Mouse (Mus musculus): ENCODE results near the gene Tmem143.

Gene Tmem143

DNA sequence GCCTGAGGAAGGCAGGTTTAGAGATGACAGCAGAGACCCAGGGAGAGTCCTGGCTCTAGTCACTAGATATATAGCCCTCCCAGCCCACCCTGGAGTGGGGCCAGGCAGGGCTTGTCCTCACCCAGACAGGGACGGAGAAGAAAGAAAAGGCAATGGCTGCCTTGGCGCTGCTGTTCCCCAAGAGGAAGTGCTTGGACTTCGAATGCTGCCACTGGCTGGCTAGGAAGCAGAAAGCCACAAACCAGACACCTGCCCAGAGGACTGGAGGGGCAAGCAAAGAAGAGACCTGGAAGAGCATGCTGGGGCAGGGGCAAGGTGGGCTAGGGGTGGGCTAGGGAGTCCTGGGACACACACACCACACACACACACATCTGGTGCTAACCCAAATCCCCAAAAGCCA is 9.5 kb upstream of the Tmem143 start:
- DNase-seq, result no peak

DNA sequence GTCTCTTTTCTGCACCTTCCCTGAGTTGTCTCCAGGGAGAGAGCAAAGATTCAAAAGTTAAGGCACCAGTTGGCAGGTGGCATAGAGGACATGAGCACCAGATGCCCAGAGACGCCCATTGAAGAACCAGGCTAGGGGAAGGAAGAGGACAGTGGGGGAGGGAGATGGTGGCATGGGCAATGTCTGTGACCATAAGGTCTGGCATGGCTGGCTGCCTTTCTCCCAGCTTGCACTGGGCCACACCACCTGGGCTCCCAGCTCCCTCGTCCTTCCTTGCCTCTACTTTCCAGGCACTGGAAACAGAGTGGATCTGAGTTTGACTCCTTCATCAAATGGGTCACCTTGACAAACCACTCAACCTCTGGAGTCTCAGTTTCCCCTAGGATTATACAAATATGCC is 4.1 kb upstream of the Tmem143 start:
- DNase-seq, result no peak

DNA sequence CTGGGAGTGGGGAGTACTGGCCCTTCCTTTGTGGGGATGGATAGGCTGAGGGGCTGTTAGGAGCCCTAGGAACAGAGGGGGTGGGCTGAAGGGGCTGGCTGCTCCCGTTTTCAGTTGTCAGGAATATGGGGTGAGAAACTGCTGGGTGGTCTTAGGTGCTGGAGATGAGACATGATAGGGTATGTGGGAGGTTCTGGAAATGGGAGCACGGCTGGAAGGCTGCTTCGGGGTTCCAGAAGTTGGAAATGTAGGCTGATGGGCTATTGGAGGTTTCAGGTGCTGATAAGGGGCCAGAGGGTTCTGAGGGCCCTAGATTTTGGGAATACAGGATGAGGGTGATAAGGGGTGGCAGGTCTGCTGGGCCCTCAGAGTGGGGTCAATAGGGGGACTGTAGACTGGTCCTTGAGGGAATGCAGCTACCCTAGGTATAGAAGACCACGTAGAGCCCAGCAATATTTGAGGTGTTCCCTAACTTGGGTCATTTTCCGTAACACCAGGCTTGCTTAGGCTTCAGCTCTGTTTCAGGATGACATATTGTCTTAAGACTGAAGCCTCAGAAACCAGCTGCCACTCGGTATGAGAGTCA is 717 bp upstream of the Tmem143 start:
- no peak for DNase-seq

DNA sequence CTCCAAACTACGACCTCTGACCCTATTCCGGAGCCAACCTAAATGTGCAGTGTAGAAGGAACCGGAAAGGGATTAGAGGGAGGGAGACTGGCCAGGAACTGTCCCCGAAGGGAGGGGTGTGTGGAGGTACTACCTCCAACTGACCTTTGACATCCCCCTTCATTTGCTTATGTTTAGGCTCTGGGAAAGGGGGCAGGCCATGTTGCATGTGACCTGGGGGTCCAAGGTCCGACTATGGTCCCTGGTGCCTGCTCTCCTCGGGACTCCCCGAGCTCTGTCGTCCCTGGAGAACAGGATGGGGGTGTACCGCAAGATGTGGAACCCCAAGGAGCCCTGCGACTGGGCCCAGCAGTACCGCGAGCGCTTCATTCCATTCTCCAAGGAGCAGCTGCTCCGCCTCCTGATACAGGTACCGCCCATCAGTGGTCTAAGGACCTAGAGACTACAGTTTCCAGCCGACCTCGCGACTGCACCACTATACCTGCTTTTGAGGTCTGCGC is 567 bp downstream of the Tmem143 start:
- DNase-seq, result peak; percentile 57 to 66

DNA sequence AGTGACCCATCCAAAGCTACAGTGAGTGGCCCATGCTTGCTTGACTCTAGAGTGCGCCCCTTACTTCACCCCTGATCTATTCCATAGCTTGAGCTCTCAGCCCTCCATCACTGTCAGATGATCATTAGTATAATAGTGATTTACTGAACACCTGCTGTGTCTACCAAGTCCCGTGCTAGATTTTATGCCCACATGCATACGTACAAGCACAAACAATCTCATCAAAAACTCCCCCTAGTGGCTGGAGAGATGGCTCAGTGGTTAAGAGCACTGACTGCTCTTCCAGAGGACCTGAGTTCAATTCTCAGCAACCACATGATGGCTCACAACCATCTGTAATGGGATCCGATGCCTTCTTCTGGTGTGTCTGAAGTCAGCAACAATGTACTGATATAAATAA is 1.4 kb downstream of the Tmem143 start:
- peak in 1 of 2 experiments; percentile 25 for DNase-seq

DNA sequence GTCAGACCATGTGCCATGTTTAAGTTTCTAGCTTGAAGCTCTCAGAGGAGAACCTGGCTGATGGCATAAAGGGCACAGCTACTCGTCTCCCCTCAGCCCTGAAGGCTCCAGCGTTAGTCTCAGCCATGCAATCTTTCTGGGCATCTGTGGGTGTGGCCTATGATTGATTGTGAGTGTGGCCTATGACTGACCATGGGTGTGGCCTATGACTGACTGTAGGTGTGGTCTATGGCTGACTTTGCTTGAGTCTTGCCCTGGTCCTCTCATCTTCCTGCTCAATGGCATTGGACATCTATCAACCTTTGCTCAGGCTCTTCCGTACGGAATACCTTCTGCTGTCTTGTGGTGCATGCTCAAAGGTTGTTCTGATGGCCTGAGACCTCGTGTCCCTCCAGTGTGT is 4.8 kb downstream of the Tmem143 start:
- no peak for DNase-seq

DNA sequence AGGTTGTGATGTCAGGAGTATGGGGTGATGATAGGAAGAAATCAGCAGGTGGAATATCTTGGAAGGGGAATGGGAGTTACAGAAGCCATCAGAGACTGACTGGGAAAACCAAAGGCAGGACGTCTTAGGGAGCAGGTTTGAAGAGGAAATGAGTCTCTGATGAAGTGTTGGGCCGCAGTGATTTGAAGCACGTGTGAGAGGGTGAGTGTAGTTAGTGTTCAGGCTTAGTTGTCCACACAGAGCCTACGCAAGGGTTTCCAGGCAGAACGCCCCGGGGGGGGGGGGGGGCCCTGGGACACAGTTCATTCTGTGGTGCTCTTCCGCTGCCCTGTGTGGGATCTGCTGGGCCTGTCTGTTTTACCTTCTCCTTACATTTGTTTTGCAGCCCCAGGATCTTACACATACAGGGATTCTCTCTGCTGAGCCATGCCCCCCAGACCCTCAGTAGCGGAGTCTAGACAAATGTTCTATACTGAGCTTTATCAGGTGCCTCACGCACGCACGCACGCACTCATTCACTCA is 5.8 kb downstream of the Tmem143 start:
- DNase-seq, result no peak

DNA sequence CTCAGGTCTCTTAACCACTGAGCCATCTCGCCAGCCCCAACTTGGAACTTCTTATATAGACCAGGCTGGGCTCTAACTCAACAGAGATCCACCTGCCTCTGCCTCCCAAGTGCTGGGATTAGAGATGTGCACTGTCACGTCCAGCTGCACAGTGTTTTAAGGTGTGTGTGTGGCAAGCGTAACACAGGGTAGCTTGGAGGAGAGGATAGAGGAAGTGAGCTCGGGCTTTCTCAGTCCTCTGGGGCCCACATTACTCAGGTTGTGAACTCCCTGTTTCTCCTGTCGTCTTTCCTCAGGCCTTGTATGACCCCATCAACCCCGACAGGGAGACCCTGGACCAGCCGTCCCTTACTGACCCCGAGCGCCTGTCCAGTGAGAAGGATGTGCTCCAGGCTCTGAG is 9.9 kb downstream of the Tmem143 start:
- no peak for DNase-seq

DNA sequence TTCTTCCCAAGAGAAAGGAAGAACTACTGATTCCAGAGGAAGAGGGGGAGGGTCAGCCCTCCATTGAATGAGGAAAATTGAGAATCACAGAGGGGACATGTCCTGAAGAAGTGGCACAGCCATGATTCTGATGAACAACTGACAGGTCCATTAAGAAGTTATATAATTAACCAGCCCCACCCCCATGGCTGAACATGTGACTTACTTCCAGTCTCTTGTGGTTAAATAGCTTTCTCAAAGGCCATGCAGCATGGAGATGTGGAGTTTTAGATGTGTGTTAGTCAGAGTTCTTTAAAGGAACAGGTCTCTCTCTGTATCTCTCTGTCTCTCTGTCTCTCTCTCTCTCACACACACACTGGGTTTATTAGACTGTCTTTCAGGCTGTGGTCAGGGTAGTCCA is 11.6 kb downstream of the Tmem143 start:
- DNase-seq, result no peak

DNA sequence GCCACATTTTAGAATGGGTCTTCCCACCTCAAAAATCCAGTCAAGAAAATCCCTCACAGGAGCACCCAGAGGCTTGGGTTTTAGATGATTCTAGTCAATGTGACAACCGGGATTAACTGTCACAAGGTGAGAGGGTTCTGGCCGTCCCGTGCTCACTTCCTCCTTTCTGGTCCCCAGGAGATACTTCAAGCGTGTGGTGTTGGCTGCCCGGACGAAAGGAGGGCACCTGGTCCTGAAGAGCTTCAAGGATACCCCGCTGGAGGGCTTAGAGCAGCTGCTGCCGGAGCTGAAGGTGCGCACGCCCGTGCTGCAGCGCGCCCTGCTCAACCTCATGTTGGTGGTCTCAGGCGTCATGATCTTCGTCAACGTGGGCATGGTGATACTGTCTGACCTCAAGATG is 12.4 kb downstream of the Tmem143 start:
- DNase-seq, result no peak

DNA sequence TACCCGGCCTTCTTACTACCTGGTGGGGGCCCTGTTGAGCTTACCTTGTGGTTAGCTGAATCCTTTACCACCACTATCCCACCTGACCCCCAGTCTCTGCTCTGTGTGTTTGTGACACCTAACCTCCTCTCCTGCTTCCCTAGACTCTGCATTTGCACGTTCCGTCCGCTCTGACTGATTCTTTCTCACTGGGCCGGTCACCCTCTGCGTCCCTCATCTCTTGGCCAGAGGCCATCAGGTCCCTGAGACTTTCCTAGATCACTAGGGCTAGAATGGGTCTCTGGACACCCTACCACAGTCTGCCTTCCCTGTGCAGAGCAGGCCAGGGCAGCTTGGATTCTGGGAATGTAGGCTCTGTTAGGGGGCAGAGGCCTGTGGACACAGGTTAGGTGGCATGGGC is 17.3 kb downstream of the Tmem143 start:
- DNase-seq, result no peak

DNA sequence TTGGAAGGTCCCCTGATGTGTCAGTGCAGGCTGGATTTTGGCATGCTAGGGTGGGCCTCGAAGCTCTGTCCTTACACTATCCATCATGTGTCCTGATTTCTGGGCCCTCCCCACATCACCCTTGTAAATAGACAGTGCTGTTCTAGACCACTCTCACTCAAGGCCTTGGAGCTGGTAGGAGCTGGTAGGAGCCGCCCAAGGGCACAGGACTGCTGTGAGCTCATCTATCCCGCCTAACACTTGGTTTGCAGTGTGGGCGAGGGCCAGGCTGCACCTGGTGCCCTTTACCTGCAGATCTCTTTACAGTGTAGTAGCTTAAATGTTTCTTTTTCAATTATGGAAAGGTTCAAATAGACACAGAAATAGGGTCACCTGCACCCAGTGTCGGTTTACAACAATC is 18.3 kb downstream of the Tmem143 start:
- DNase-seq, result no peak

DNA sequence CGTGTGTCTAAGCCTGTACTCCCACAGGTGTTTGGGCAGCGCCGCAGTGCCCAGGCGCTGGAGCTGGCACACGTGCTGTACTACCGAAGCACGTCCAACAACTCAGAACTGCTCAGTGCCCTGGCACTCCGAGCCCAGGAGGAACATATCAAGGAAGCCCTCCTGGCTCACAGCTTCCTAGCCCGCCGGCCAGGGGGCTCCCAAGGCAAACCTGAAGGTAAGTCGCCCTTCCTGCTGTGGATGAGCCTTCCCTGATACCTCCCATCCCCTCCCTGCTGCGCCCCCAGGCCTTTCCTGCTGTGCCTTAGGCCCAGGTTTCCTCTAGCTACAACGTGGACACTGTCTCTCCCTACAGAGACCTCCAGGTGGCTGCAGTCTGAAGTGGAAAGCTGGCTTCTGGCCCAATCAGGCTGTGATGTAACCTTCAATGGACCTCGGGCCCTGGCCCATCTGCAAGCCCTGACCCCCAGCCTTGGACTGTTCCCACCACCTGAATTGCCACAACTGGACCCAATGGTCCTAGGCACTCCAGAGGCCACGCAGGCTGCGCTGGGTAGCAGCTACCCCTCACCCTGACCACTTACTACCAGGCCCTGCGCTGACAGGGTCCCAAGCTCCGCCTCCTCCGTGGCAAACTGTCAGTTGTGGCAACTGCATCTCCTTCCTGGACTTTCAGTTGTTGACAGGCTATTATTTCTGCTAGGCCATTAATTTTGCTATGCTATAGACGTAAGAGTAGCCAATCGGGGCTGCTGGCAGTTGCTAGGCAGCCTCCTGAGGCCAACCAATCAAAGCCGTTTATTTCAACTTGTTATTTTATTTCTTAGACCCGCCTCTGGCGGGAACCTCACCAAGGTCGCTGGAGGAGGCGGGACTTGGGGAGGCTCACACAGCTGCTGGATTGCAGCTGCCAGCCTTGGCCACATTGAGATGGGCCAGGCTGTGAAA is 19.6 kb downstream of the Tmem143 start:
- no peak for DNase-seq

DNA sequence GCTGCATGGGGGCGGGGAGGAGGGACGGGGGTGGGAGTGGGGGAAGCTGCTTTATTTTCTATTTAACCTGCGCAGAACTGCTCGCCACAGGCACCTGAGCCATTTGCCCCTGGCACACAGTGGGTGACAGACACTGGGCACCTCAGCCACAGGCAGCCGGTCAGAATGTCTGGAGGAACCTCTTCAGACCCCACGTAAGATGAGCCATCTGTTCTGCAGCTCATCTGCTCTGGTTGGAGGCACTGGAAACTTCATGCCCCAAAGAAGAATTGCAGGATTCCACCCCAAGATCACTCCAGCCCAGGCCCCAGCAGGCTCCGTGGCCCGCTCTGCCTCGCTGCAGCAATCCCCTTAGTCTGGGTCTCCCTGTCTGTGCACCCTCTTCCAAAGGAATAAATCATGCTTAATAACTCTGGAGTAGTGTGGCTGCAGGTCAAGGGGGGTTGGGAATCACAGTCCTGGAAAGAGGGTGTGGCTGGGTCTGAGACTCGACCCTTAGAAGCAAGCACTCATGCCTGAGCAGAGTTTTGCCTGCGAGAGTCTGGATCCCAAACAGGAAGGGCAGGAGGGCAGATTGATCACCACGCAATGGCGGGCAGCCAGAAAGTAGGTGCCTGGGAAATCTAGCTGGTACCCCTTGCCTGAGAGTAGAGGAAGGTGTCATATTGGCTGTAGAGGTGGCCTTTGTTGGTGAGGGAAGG is 20.4 kb downstream of the Tmem143 start:
- no peak for DNase-seq

DNA sequence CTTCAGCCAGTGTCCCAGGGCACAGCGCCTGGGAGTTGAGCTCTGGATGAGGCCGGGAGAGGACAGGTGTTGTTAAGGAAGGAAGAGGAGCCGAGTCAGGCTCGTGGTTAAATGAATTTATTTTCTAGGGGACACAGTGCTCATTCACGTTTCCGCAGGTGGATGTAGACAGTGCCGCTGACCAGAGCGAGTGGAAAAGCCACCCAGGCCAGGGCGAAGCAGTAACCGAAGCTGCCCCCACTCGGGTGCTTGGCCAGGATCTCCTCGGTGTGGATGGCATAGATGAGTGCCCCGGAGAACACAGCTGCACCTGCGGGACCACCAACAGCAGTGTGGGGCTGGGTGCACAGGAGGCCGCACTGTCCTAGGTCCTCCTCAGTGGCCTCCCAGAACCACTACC is 21.2 kb downstream of the Tmem143 start:
- no peak for DNase-seq

DNA sequence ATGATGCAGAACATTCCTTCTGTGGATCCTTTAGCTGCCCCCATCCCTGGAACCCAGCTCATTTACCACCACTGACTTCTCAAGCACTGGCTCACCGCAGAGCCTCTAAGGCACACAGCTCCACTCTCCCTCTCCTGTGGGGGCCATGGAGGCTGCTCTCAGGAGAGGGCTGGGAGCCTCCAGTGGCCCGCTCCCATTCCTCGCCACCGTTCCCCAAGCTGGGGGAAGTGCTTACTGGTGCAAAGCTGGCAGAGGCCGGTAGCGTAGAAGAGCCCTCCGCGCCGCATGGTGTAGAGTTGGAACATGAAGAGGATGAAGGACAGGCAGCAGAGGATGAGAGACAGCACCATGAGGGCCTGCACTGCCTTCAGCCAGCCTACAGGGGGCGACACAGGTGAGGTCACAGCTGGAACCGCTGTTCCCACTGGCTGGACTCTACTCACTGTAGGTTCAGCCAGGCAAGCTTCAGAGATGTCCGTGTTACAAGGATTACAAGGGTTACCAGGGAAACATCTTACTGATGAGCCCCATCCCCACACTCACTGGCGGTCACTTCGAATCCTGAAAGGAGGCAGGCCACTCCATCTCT is 22.4 kb downstream of the Tmem143 start:
- DNase-seq, result no peak

DNA sequence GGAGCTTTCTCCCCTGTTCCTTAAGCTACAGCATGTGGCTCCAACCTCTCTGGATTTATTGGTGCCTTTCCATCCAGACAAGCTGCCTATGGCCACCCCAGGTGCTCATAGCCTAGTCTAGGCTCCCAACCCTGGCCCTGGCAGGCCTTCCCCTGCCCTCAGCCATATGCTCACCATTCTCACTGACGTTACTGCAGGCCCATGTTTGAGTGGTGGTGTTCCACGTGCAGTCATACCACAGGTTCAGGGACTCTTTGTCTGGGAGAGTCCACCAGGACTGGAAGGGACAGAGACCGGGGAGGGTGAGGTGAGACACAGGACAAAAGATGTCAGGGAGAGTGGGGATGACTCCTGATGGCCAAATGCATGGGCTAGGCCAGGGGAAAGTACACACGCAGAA is 23.0 kb downstream of the Tmem143 start:
- no peak for DNase-seq

DNA sequence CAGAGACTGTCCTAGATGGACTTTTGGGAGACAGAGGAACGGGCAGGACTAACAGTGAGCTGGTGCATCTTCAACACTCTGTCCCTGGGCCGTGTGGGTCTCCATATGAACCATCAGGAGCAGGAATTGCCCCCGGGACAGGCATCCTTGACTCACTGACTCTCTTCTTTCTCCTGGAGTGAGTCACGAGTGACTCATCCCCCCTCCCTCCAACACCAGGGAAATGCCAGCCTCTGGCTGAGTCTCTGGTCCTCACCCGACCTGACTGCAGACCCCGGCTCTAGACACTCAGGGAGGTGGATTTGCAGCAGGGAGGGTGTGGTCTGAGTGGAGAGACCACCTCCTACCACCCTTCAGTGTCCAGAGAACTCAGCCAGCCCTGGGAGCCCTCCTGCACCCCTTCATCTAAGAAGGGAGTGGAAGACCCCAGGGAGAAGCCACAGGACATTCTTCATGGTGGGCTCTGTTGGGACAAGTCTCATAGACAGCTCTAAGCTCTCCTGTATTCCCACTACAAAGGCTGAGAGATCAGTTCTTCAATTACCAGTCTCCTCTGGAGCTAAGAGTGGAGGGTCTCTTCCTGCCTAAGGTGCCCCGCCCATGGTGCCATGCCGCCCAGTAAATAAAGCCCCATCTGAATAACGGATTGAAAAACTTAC is 24.0 kb downstream of the Tmem143 start:
- no peak for DNase-seq

DNA sequence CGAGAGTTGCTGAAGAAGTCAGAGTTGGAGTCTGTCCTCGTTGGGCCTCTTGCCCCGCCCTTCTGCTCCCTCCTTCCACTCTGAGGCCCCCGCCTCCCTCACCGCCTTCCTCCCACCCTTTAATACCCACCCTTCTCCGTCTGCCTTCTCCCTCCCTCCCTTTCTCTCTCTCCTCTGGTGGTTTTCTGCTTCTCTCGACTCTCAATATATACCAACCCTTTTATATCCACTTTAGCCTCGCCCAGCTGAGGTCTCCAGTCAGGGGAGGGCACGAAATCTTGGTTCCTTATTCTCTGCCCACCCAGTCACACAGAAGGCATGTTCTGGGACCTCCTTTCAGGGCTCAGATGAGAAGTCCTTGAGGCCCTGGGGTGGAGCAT is 24.5 kb downstream of the Tmem143 start, which contains the start of gene Emp3:
TSS of gene Emp3 (minus strand) at position 163 of the 380 bp plus-strand sequence.
- DNase-seq, result no peak

DNA sequence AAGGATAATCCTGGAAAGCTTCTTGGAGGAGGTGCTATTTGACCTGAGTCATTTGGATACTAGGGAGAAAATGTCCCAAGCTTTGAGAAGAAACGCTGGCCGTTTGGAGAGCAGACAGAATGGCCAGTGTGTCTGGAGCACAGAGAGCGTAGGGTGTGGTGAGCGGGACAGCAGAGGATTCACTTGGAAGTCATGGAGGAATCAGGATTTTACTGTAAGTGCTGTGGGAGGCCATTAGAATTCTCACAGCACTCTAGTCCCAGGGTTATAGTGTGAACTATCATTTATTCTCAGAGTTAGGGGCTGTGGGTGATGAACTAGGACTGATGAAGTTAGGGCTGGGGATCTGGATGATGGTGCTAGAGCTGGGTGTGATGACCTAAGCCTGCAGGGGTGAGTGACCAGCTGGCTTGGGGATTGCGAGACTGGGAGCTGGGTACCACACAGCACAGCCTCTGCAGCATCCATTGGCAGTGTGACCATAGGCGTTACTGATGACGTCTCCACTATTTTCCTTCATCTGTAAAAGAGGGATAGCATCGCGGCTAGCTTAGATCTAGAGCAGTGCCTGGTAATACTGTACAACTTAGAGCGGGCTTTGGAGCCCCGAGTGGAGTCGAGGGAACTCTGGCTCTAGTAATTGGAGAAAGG is 25.3 kb downstream of the Tmem143 start:
- DNase-seq, result no peak

DNA sequence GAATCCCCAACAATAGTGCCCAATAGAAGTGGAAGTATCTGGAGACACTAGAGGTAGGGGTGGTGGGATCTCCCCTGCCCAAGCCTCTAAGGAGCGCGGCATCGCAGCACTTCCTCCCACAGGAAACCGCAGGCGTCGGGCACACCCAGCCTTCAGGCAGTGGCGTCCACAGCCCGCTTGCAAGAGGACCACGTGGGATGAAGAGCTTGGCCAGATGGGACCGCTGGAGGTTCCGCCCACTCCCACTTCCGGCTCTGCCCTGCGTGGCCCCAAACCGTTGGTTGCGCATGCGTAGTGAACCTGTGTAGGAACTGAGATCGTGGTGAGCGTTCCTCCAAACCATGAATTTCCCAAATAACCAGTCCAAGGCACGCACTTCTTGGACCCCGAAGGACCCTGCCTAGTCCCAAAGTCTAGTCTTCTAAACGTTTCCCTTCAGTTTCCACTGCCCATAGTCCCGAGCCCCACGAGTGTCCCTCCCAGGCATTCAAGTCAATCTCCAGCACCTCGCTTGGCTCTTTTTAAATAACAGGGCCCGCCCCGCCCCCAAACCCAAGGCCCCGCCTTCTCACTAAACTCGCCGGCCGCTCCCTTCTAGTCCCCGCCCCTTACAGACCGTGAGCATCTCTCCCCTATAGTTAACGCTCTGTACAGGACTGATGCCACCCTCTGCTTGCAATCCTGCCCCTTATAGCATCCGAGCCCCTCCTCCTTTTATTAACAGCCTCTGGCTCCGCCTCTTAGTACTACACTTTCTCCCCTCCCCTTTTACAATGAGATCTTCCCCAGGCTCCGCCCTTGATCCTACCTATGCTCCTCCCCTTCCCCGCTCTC is 26.4 kb downstream of the Tmem143 start:
- peak; percentile 81 to 82 for DNase-seq

All from cerebellum, postnatal 36 days (tissue).